Mouse (Mus musculus) intestine, embryonic 15.5 days (tissue): ENCODE measurements at regions not wholly inside any gene's neighbourhood (a gene's known extent, or its start where the extent isn't known, plus 50 kb on each side); places are given as distances from the start of the nearest gene placed in this dataset.

Experiments used
- ATAC-seq: fragments of 200-750 bp; cut with Nextera tagmentation; 2 replicates; pipeline ENCODE4 v1.8.0; 2017; ENCODE audit warnings: moderate TSS enrichment, moderate library complexity
- H3K27ac ChIP-seq: fragments of 300-500 bp; sonication (generic); 2 replicates; pipeline ENCODE4 v1.5.1; 2015; ENCODE audit warnings: mild to moderate bottlenecking, inconsistent platforms
- H3K27me3 ChIP-seq: fragments of 300-500 bp; sonication (generic); replicated peaks from 2 replicates; pipeline ENCODE4 v1.6.1; 2015; ENCODE audit warnings: inconsistent platforms
- H3K36me3 ChIP-seq: fragments of 300-500 bp; sonication (generic); 2 replicates; pipeline ENCODE4 v1.6.1; 2015; ENCODE audit warnings: inconsistent platforms
- H3K4me1 ChIP-seq: fragments of 300-500 bp; sonication (generic); replicated peaks from 2 replicates; pipeline ENCODE4 v1.6.1; 2015; ENCODE audit warnings: inconsistent platforms
- H3K4me2 ChIP-seq: fragments of 300-500 bp; sonication (generic); replicated peaks from 2 replicates; pipeline ENCODE4 v1.6.1; 2015; ENCODE audit warnings: mild to moderate bottlenecking, inconsistent platforms
- H3K4me3 ChIP-seq: fragments of 300-500 bp; sonication (generic); replicated peaks from 2 replicates; pipeline ENCODE4 v1.5.1; 2015; ENCODE audit warnings: inconsistent platforms
- H3K9ac ChIP-seq: fragments of 300-500 bp; sonication (generic); 2 replicates; pipeline ENCODE4 v1.6.1; 2015; ENCODE audit warnings: inconsistent platforms
- H3K9me3 ChIP-seq: fragments of 300-500 bp; sonication (generic); 2 replicates; pipeline ENCODE4 v1.6.1; 2016; ENCODE audit warnings: inconsistent platforms
- WGBS: fragments of 180-500 bp; shearing (Covaris S2); methylation state at CpG from one replicate; pipeline ENCODE4 v1.1.7; 2015; 5-methylcytosine and 5-hydroxymethylcytosine counted together

GRCm38 (mm10) chr14:101332015-101332414, 131.9 kb upstream of the Prr30 start:
- no peak overlapping the region for H3K4me2 ChIP-seq
- WGBS: 65% methylated on average over 4 of the region's 4 CpGs

GRCm38 (mm10) chr14:101327421-101327820, 127.3 kb upstream of the Prr30 start:
- no peak overlapping the region for H3K4me2 ChIP-seq
- H3K4me3 ChIP-seq: no peak overlapping the region
- H3K27ac ChIP-seq: no peak overlapping the region
- H3K27me3 ChIP-seq: no peaks in the 10 kb centered on the region
- WGBS: 80% methylated on average over 6 of the region's 6 CpGs
- no peak for ATAC-seq
- no peak overlapping the region for H3K9ac ChIP-seq
- no peaks in the 10 kb centered on the region for H3K9me3 ChIP-seq
- H3K36me3 ChIP-seq: no peaks in the 10 kb centered on the region
- no peaks in the 10 kb centered on the region for H3K4me1 ChIP-seq

More at GRCm38 (mm10) chr14:101332015-101332414, 131.9 kb upstream of the Prr30 start:
- no peaks in the 10 kb centered on the region for H3K27me3 ChIP-seq
- H3K9me3 ChIP-seq: no peaks in the 10 kb centered on the region
- H3K9ac ChIP-seq: no peak overlapping the region
- no peak for ATAC-seq
- H3K36me3 ChIP-seq: no peaks in the 10 kb centered on the region
- H3K4me3 ChIP-seq: no peak overlapping the region
- no peaks in the 10 kb centered on the region for H3K4me1 ChIP-seq
- H3K27ac ChIP-seq: no peak overlapping the region

DNA sequence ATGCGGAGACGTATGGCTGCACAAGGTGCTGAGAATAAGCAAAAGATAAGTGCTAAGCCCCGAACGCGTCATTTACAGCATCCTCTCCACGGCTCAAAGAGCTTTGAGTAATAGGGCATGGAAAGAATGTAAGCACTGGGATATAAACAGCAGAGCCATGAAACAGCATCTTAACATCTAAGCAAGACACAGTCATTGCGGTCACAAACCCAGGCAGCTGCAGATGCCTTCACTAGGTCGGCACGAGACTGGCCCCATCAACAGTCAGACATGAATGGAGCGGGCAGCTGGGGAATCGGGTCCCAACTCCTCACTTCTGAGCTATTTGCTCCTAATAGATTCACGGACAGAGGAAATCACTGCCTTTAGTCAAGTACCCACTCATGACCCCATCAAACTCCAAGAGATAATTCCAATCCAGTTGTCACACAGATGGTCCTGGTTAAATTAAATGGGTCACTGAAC, 126.4 kb upstream of the Prr30 start:
- Histone ChIP-seq H3K27ac (no peak overlapping the region), H3K9me3 (no peaks in the 10 kb centered on the region), H3K27me3 (no peaks in the 10 kb centered on the region), H3K4me1 (no peaks in the 10 kb centered on the region), H3K36me3 (no peaks in the 10 kb centered on the region), H3K9ac (no peak overlapping the region), H3K4me3 (no peak overlapping the region), H3K4me2 (no peak overlapping the region)
- 34% methylated on average over 12 of the region's 12 CpGs for WGBS
- ATAC-seq: no peak

DNA sequence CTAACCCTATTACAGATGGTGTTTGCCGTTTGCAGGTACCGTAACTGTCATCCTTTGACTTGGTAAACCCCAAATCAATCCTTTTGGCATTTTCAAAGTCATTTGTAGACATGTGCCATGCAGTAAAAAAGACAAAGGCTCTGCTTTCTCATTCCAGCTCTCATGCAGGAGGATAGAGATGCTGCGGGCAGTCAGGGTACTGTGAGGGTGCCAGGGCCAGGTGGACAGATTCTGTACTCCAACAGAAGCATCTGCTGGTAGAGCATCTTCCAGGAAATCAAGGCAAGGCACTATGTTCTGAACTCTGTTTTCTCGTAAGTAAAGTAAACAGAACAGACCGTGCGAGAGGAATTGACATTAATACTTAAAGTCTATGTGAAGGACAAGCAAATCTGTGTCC, 123.2 kb upstream of the Prr30 start:
- no peaks in the 10 kb centered on the region for H3K27me3 ChIP-seq
- H3K9me3 ChIP-seq: no peaks in the 10 kb centered on the region
- 86% methylated on average over 6 of the region's 6 CpGs for WGBS
- no peak overlapping the region for H3K4me3 ChIP-seq
- H3K9ac ChIP-seq: no peak overlapping the region
- no peak for ATAC-seq
- H3K4me2 ChIP-seq: no peak overlapping the region
- H3K36me3 ChIP-seq: no peaks in the 10 kb centered on the region
- no peaks in the 10 kb centered on the region for H3K4me1 ChIP-seq
- no peak overlapping the region for H3K27ac ChIP-seq

DNA sequence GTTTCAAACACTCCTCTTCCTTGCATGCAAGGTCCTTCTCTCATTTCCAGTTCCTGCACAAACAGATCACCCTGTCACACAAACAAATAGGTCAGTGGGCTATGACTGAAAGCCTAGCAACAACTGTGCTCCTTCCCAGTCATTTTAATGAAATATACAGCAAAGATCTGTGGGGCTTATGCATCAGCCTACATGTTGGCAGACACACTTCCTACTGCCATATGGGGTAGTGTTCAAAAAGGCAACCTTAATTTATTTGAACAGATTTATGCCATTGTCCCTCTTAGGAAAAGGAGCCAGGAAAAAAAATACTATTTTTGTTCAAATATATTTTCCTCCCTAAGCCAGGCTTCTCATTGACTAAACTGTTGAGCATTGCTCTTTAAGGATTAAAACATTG, 107.8 kb upstream of the Prr30 start:
- no peak overlapping the region for H3K9ac ChIP-seq
- H3K4me1 ChIP-seq: 0 out of 2 replicates have a peak, but pooled peaks cover 3% of the 10 kb centered on the region
- no peaks in the 10 kb centered on the region for H3K36me3 ChIP-seq
- H3K27ac ChIP-seq: no peak overlapping the region
- H3K9me3 ChIP-seq: no peaks in the 10 kb centered on the region
- no peak for ATAC-seq
- H3K4me3 ChIP-seq: no peak overlapping the region
- H3K27me3 ChIP-seq: no peaks in the 10 kb centered on the region
- no peak overlapping the region for H3K4me2 ChIP-seq

- no peak overlapping the region for H3K9ac ChIP-seq
- no peak overlapping the region for H3K27ac ChIP-seq
- no peaks in the 10 kb centered on the region for H3K9me3 ChIP-seq
- H3K4me2 ChIP-seq: no peak overlapping the region
- 0 out of 2 replicates have a peak, but pooled peaks cover 3% of the 10 kb centered on the region for H3K4me1 ChIP-seq
- H3K36me3 ChIP-seq: no peaks in the 10 kb centered on the region
- 56% methylated on average over 4 of the region's 4 CpGs for WGBS
- no peak overlapping the region for H3K4me3 ChIP-seq
- no peaks in the 10 kb centered on the region for H3K27me3 ChIP-seq
- ATAC-seq: no peak
Observed at GRCm38 (mm10) chr14:101304487-101305032, 104.4 kb upstream of the Prr30 start.

GRCm38 (mm10) chr14:101297841-101298240, 97.7 kb upstream of the Prr30 start:
- Histone ChIP-seq H3K4me3 (no peak overlapping the region), H3K9ac (no peak overlapping the region), H3K9me3 (no peaks in the 10 kb centered on the region), H3K4me1 (no peaks in the 10 kb centered on the region), H3K36me3 (no peaks in the 10 kb centered on the region), H3K4me2 (no peak overlapping the region), H3K27ac (no peak overlapping the region), H3K27me3 (no peaks in the 10 kb centered on the region)
- ATAC-seq: no peak
- 86% methylated on average over 3 of the region's 3 CpGs for WGBS

GRCm38 (mm10) chr14:101294693-101295092, 94.6 kb upstream of the Prr30 start:
- H3K4me2 ChIP-seq: no peak overlapping the region
- no peak for ATAC-seq
- no peak overlapping the region for H3K4me3 ChIP-seq
- no peak overlapping the region for H3K27ac ChIP-seq
- no peaks in the 10 kb centered on the region for H3K9me3 ChIP-seq
- H3K4me1 ChIP-seq: no peaks in the 10 kb centered on the region
- no peak overlapping the region for H3K9ac ChIP-seq
- no peaks in the 10 kb centered on the region for H3K36me3 ChIP-seq
- WGBS: 35% methylated on average over 7 of the region's 7 CpGs
- H3K27me3 ChIP-seq: no peaks in the 10 kb centered on the region

- no peaks in the 10 kb centered on the region for H3K9me3 ChIP-seq
- H3K27ac ChIP-seq: no peak overlapping the region
- 78% methylated on average over 4 of the region's 4 CpGs for WGBS
- H3K27me3 ChIP-seq: no peaks in the 10 kb centered on the region
- ATAC-seq: no peak
- no peak overlapping the region for H3K9ac ChIP-seq
- no peaks in the 10 kb centered on the region for H3K36me3 ChIP-seq
- H3K4me2 ChIP-seq: no peak overlapping the region
- no peaks in the 10 kb centered on the region for H3K4me1 ChIP-seq
- no peak overlapping the region for H3K4me3 ChIP-seq
Observed at GRCm38 (mm10) chr14:101287755-101288154, 87.6 kb upstream of the Prr30 start.

DNA sequence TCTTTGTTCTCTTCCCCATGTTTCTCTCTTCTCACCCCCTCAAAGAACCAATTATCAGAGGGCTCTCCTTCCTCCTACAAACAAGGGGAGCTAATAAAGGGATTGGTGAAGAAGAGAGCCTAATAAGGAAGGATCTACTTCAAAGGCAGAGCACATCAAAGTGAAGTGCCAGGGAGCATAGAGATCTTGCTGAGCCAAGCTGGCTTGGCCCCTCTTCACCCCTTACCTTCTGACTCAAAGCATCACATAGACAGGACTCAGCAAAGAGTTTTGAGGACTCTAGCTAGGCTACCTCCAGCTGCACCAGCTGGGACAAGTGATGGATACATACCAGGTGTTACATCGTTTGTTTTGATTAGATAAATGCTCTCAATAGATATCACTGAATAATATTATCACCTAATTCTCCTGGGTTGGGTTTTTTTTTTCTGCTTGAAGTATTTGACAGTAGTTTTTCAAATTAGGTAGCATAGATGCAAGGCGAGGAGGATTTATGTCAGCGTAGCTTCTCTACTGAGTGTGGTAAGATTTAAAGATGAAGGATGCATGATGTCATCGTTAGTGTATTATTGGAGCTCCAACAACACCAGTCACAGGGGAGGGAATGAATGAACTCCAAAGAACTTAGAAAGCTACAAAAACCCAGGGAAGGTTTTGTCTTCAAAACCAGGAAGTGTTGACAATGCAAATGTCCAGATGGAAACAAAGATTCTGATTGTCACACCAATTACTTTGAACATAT, 69.1 kb upstream of the Prr30 start:
- WGBS: 45% methylated on average over 4 of the region's 4 CpGs
- H3K27me3 ChIP-seq: no peaks in the 10 kb centered on the region
- no peaks in the 10 kb centered on the region for H3K4me1 ChIP-seq
- ATAC-seq: no peak
- H3K36me3 ChIP-seq: no peaks in the 10 kb centered on the region
- H3K4me3 ChIP-seq: no peak overlapping the region
- no peak overlapping the region for H3K4me2 ChIP-seq
- H3K9me3 ChIP-seq: no peaks in the 10 kb centered on the region
- H3K27ac ChIP-seq: no peak overlapping the region
- H3K9ac ChIP-seq: no peak overlapping the region

- no peaks in the 10 kb centered on the region for H3K27me3 ChIP-seq
- H3K4me3 ChIP-seq: no peak overlapping the region
- H3K9me3 ChIP-seq: no peaks in the 10 kb centered on the region
- no peak overlapping the region for H3K27ac ChIP-seq
- ATAC-seq: no peak
- no peaks in the 10 kb centered on the region for H3K36me3 ChIP-seq
- H3K9ac ChIP-seq: no peak overlapping the region
- 79% methylated on average over 2 of the region's 2 CpGs for WGBS
- no peak overlapping the region for H3K4me2 ChIP-seq
- H3K4me1 ChIP-seq: no peaks in the 10 kb centered on the region
Observed at GRCm38 (mm10) chr14:101267536-101267935, 67.4 kb upstream of the Prr30 start.
